Mouse (Mus musculus) olfactory bulb, adult 2 months (tissue): ENCODE data around the gene Phactr1.

Experiments used
- CTCF ChIP-seq: fragments of 200-500 bp; IDR thresholded peaks from 2 replicates; pipeline ENCODE4 v1.5.1; 2012; ENCODE audit warnings: low read depth, mild to moderate bottlenecking, low read length, moderate library complexity; ENCODE audit not compliant: insufficient read depth
- POLR2A ChIP-seq: fragments of 200-500 bp; IDR thresholded peaks from 2 replicates; pipeline ENCODE4 v1.6.1; 2012; ENCODE audit warnings: mild to moderate bottlenecking, low read depth, low read length, moderate library complexity; ENCODE audit not compliant: insufficient read depth

DNA sequence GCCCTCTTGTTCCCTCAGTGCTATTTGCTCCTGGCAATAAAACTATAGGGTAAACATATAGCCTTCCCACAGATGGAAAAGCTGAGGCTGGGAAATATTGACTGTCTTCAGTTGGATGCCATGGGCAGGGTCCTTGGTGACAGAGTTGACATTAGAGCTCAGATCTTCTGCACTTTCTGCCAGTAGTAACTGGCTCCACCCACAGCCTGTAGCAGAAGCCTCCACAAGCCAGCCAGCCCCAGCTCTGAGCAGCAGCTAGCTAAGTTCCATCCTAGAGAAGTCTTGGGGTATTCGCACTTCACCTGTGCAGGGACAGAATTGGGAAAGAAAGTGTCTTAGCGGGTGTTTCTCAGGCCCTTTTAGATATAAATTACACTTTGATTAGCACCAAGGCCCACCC, 390.5 kb downstream of the Phactr1 start:
- no peak for TF ChIP-seq CTCF
- no peak for TF ChIP-seq POLR2A
